Mouse (Mus musculus) adrenal gland, adult (tissue): ENCODE results near the gene Lysmd2.
A peak's percentile ranks its signal among the peaks of the same experiment; 100 is the strongest.
"Not testable (repeated sequence)": the region's sequence is repeated elsewhere in the genome, so short reads cannot be mapped to it uniquely, and the experiment has no call there.

Experiments used
- DNase-seq, 2 experiments: peaks; one replicate each; pipeline ENCODE4 v3.0.0; 2022 to 2023; ENCODE audit warnings: low spot score in 1 of 2; ENCODE audit not compliant: inconsistent age in 2 of 2

The Lysmd2 gene

DNA sequence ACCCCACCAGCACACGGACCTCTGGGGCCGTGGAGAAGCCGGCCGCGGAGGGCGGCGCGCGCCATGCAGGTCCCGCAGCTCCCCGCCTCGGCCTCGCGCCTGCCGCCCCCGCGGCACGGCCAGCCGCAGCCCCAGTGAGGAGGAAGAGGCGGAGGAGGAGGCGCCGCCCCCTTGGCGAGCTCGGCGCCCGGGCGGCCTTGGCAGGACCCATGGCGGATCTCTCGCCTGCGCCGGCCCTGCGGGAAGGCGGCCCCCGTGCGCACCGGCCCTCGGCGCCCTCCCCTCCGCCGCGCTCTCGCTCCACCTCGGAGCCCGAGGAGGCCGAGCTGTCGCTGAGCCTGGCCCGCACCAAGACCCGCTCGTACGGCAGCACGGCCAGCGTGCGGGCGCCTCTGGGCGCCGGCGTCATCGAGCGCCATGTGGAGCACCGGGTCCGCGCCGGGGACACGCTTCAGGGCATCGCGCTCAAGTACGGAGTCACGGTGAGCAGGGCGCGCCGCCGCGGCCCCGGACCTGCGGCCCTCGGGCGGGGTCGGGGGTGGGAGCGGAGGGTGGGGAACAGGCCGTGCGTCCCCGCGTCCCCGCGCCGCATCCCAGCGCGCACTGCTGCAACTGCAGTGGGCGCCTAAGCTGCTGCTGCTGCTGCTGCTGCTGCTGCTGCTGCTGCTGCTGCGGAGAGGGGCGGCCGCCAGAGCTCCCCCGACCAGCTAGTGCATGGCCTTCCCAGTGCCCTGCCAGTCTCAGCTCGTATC, at the start of gene Lysmd2:
Lysmd2 (plus strand) TSS at position 186 of the 752 bp plus-strand sequence.
- DNase-seq, result peak; percentile 86 to 94

DNA sequence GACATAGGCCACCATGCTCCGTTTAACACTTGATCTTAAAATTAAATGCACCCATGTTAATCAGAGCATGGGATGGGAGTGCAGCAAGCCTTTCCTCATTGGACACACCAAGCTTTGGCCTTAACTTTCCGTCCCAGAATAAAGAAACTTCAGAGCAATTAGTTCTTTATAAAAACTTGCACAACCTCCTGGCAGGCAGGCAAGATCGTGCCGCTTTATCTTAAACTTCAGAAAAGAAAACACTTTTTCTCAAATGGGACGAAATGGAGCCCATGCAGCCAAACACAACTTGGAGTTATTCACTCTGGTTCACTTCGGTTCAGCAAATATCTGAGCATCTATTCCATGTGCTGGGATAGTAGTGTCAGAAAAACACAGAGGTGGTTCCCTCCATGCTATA, 46.2 kb upstream of the Lysmd2 start:
- DNase-seq, result no peak

DNA sequence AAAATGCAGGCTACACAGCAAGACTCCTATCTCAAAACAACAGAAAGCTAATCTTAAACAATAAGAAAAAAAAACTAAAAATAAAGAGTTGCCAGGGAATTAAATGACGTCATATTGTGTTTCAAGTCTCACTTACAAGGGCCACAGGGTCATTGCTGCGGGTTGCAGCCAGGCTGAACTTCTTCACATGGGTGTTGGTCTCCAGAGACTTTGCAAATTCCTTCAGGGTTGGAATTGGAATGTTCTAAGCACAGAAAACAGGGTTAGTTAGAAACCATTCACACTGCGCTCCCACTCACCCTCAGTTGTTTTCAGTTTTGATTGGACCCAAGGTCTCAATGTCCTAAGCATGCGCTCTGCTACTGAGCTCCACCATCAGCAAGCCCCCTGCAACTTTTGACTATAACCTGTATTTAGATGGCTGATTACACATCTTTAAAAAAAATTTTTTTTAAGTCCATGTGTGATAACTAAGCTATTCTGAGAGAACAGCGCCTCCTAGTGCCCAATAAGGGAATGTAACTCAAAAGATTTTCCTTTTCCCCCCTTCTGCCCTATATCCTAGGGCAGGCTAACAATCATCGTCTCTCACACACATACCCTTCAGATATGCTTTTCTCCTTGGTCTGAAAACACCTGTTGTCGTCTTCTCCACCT, 43.7 kb upstream of the Lysmd2 start:
- DNase-seq, result peak in 1 of 2 experiments; percentile 55

DNA sequence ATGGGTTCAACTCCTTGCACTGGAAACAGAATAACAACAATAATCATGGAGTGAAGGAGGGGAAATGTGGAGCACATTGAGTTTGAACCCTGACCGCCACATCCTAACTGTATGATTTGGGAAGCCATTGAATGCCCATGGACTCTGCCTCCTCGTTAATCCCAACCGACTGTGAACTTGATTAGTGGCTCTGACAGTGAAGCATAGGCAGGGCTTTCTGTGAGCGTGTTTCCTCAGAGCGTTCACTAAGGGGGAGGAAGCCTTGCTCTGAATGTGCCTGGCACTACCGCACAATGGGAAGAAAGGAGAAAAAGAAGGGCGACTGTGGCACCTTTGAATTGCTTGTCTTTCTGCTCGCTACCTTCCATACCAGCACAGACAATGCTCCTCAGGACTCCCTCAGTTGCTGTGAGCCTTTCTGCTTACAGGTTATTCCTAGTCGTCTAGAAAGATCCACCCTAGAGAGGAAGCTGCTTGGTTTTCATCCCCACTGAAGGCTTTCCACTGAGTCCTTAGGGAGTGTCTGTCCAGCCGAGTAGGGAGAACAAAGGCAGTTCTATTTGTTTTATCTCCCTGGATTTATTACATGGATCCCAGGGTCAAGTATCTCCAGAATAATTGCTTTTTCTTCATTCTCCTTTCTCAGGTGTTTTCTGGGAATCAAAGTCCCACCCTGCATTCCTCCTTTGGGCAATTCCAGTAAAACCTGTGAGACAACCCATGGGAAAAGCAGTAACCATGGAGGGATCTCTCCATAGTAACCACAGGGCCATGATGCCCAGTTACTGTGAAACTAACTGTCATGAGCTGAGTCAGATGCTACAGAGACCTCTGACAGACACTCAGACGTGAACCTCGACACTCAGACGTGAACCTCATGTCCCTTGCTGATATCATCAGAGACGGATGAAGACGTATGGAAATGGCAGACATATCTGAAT, 35.4 kb upstream of the Lysmd2 start:
- DNase-seq, result no peak

DNA sequence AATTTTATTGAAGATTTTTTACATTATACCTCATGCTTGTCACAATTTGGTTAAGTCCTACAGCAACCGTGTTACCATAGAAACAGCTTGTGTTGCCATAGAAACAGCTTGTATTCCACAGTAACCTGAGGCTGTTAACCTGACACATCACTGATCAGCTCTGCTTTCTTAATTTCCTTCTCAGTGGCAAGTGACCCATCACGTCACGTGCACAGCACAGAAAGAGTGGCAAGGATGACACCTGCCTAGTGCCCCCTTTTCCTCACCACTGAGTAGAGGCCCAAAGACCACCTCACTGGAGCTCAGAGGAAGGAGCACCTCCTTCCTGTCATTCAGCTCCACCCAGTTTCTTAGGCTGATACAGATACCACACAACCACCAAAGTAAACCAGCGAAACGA, 32.1 kb upstream of the Lysmd2 start:
- DNase-seq, result no peak

DNA sequence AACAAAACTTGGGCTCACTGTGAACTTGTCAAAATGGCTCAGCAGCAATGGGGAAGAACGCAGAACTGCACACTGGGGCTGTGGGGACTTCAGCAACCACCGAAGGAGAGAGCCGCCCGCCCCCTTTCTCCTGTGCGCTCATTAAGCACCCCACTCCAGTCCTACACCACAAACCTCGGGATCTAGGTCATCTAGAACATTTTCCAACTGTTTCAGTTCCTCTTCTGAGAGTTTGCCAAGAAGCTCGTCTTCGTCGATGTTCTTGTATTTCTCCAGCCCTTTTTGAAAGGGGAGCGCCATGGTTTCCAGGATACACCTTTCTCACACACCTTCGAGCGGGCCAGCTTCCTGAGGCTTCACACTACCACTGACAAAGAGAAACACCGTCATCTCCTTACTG, 28.5 kb upstream of the Lysmd2 start:
- DNase-seq, result no peak

DNA sequence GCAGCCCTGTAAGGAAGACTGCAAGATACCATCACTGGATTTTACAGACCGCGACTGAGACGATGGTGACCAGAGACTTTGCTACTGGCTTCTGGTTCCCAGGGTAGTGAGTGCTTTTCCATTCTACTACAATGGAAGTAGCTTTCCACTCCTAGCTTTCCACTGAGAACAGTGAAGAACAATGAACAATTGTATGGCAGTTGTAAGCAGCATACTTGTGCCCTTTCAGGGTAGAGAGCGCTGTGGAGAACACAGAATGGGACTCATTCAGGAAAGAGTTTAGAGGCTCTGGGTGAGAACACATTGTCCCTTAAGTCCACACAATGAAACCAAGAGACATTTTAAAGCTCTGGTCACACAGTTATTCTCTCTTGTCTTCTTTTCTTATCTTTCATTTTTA, 27.9 kb upstream of the Lysmd2 start:
- DNase-seq, result no peak

DNA sequence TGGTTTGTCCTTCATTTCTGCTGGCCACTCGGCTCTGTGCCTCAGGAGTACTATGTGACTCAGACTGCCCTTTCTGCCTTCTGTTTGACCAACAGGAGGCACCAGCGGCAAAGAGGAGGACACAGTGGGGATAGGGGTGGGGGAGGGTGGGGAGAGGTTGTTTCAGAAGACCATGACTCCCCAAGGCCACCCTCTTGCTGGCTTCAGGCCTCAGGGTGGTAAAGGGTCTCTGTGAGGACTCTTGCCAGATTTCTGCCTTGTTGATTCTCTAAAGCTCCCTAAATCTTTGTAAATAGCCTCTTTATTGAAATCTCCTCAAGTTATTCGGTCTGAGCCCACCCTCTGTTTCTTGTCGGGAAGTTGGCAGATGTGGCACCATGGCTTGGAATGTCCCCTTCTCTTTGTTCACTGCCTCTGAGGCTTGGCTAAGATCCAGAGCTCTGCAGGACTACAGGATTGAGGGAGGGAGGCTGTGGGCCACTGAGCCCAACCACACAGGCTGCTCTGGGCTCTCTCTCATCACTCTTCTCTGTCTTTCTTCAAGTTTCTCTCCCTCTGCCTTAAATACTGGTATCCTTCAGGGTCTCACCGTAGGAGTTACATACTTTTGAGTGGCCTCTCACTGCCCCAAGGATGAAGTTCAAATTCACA, 26.2 kb upstream of the Lysmd2 start:
- peak in 1 of 2 experiments; percentile 26 for DNase-seq

DNA sequence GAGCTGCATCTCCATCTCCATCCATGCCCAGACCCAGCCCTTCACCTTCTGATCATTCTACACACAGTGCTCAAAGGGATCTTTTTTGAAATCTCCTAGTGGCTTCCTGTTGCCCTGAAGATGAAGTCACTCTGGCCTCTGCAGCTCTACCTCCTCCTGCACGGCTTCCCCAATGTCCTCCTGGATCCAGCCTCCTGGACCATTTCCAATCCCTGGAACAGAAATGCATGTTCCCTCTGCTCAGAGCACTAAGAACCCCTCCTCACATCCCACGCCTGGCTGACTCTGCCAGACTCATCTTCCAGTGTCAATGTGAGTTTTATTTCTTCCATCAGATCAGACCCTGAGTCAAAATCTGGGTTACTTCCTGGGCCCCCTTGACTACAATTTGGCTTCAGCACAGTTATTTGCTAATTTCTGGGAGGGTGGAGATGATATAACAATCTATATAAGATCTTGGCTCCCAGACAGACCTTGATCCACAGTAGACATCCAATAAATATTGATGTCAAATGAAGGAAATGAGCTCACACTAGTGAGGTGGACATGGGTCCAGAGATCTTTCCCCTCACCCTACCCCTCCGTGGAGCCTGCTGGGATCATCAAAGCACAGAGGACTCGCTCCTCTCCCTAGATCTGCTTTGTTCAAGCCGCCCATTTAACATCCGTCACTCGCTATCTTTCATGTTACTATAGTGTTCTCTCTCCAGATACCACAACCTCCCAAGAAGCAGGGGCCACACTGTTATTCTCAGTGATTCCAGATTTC, 25.2 kb upstream of the Lysmd2 start:
- no peak for DNase-seq

DNA sequence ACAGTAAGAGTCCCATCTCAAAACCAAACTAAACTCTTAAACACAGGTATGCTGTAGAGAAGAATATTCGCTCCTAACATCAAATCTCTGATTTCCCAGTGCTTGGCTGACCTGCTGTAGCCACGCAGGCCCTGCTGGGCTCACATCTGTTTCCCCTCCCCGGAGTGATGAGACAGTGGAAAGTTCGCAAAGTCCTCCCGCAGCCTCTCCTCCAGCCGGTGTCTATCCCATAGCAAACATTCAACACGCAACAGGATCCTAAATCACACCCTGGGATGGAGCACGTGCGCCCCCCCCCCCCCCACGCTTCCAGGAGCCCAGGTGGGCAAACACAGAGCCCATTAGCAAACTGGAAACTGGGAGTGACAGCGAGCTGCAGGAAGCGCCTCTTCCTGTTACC, 24.0 kb upstream of the Lysmd2 start:
- no peak for DNase-seq

DNA sequence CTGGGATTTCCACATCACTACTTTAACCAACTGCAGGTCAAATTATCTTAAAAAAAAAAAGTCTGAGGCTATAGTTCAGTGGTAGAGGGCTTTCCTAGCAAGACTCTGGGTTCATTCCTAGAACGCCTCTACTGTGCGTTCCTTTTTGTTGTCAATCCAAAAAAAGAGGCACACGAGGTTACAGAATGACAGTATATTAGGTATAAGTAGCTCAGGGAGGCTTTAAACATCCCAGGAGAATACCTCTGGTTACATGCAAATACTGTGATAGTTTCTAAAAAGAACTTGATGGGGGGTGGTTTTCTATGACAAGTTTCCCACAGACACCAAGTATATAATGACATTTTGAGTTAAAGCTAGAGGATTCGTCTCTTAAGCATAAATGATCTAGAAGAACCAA, 18.0 kb upstream of the Lysmd2 start:
- no peak for DNase-seq

DNA sequence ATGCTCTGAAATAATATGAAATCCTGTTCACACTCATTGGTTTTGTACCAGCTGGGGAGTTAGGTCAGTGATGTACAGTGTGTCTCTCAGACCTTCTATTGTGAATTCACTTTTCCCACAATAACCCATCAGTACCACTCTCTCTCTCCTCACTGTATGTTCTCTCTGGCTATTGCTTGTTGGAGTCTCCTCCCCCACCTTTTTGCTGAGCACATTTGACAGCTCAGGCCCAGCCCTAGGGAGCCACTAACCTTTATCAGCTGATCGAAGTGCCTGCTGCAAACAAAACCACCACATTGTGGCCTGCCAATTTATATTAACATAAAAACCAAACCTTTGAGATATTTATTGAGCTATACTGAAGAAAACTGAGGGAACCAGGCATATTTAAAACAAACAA, 16.0 kb upstream of the Lysmd2 start:
- no peak for DNase-seq

DNA sequence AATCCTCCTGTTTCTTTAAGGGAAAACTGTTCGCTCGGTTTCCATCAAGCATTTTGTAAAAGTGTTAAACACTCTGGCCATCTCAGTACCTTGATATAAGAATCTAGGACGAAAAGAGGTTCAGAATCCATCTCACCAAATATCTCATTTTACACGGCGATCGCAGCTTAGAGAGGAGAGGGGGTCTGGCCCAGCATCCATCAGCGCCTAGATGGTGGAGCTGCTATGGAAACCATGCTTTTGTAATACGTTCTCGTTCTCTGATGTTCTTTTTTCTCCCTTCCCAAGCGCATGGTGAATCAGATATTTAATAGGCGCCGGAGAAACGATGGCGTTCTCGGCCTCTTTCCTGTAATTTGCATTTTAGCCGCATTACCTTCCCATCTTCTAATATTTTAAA, 15.6 kb upstream of the Lysmd2 start:
- no peak for DNase-seq

DNA sequence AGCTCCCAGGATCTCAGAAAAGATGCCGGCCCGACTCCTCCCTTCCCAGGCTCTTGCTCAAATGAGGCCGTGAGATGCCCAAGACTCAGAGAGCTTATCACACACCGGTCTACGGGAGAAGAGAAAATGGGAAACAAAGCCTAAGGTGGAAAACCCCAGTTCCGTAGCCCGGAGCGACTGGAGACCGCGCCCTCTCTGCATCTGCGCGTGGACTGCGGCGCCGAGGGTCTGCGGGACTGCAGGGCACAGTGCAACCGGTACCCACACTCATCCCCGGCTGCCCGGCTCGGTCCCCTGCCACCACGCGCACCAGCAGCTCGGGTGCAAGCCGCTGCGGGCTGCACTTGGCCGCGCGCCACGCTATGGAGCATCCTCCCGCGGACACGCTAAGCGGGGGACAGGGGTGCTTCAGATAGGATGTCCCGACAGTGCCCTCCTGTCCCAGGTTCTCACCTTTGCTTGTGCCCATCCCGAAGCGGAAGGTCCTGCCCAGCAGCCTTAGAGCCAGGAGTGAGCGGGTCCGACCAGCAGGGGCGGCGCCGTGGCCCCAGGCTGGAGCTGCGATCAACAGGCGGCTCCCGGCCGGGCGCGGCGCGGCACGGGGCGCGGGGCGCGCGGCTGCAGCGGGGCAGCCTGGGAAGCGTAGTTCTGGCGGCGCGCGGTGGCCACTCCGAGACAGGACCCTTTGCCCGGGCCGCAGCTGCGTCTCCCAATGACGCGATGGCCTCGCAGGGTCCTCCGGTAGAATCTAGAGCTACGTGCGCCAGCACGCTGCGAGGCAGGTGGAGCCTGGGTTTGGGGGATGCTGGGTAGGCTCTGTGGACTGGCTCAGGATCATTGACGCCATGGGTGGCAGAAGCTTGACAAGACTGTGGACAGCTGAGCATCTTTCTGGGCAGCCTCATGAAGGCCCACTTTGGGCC, 14.7 kb upstream of the Lysmd2 start, which contains the start of gene Tmod2:
Tmod2 (minus strand) TSS at position 755 of the 923 bp plus-strand sequence.
- DNase-seq, result peak; percentile 55 to 79

DNA sequence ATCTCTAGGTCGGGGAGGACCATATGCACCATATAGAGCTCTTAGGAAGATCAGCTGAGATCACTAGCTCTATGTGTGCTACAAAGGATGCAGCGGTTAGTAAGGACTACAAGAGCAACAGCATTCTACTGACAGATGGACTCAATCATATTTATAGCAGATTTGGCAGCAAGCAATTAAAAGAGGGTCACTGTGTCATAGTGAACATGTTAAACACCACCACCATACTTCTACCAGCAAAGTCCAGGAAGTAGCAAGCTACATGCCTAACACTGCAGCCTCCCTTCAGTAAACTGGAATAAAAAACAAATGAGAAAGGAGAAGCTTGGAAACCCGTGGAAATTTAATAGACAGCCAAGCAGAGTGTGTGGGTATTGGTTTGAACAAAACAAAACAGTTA, 9.0 kb upstream of the Lysmd2 start:
- DNase-seq, result no peak

DNA sequence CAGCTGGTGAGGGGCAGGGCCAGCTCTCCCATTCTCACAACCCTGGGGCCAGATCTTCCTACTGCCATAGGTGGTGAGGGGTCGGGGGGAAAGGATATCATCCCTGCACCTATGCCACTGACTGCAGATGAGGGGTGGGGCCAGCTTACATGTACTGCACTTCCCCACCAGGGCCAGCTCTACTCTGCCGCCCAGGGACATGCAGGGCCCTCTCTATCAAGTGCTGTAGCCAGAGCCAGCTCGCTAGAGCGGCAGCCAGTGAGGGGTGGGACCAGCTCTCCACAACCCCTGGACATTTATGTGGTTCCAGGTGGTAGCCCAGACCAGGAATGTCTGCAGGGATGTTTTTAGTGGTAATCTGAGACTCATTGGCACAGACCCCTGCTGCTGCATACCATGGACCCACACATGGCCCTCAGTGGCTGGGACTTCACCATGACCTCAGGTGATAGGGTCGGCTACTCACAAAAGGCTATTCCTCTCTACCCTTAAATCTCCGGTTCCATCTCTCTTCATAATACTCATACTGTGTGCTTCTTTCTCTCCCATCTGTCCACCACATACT, 6.6 kb upstream of the Lysmd2 start:
- no peak for DNase-seq

DNA sequence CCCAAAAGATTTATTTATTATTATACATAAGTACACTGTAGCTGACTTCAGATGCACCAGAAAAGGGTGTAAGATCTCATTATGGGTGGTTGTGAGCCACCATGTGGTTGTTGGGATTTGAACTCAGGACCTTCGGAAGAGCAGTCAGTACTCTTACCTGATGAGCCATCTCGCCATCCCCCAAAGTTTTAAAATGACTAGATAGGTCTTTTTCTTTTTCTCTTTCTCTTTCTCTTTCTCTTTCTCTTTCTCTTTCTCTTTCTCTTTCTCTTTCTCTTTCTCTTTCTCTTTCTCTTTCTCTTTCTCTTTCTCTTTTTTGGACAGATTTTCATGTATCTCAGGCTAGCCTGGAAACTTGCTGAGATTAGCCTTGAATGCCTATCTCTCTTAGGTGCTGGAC, 5.8 kb upstream of the Lysmd2 start:
- DNase-seq, result not testable (repeated sequence)

DNA sequence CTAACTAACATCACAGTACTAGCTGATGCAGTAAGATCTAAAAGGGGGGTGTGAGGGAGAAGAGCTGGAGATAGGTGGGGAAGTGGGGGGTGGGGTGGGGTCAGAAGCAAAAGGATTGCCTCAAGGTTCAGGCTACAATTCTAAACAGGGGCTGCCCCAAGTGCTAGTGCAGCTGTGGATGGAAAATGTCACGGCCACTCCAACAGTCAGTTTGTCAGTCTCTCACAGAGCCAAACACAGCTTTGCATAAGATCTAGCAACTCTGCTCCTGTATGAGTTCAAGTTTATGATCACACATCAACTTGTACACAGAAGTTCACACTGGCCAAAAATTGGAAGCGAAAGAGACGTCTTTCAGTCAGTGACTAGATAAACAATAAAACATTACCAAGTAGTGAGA, 4.1 kb upstream of the Lysmd2 start:
- no peak for DNase-seq

DNA sequence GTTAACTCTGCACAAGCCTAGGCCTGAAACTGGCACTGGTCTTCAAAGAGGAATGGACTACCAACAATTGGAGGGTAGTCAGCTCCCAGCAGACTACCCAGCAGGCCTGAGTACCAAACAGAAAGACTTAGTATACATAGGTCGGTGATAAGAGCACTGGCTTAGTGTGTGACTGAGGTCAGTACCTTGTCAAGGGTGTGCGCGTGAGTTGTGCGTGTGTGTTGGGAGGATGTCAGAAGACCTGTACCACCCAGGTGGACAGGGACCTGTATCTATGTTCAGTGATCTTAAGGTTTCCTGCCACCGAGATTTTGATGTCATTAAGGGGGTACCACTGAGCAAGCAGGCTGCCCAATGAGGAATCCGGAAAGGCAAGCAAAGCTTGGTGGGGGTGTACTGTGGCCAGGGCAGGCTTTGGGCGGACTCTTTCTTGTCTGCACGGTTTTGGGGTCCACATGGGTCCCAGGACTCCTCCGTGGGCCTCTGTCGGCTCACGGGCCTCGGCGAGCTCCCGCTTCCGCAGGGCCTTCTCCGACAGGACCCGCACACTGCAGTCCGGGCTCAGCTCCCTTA, 472 bp upstream of the Lysmd2 start:
- DNase-seq, result peak in 1 of 2 experiments; percentile 11
